In genomic region chr15:13410065-13410688, GRCm38 (mm10) we compare ENCODE assay signal across 11 mouse cellular contexts.
A peak's percentile ranks its signal among the peaks of the same experiment; 100 is the strongest.
DNase-seq lines count a peak whose midpoint lies in the region; ATAC-seq and TF ChIP-seq lines count a peak whose summit lies in the region.
"Had no signal": no experiment of that assay in that cellular context is flagged by ENCODE, and none has a peak within 500 bp of the region (broad histone marks: within the 10 kb centered on the region; RNA-seq: fewer than 3 reads in every experiment).

No protein-coding gene starts in this region.

- no peak overlapping the region for H3K9ac ChIP-seq in hindbrain, postnatal 0 days (replicated peaks; ENCODE audit: low read length)
- H3K9ac ChIP-seq in hindbrain, embryonic 12.5 days: no peak overlapping the region
- no peak overlapping the region for H3K9ac ChIP-seq in heart, embryonic 16.5 days (ENCODE audit: low read length)
- H3K9ac ChIP-seq: embryonic facial prominence, embryonic 13.5 days had no signal

- ATAC-seq in hindbrain, postnatal 0 days: no peak
- no peak for ATAC-seq in hindbrain, embryonic 12.5 days (ENCODE audit: low FRiP score)
- no peak for ATAC-seq in heart, embryonic 16.5 days (replicated peaks; ENCODE audit: extremely low read depth, insufficient read depth, low FRiP score)

- WGBS in hindbrain, postnatal 0 days: 35% methylated on average over 11 of the region's 11 CpGs
- WGBS in hindbrain, embryonic 12.5 days: 44% methylated on average over 11 of the region's 11 CpGs
- WGBS in heart, embryonic 16.5 days: 39% methylated on average over 11 of the region's 11 CpGs

- TF ChIP-seq CTCF in hindbrain, postnatal 0 days (IDR thresholded peaks at IDR 0.05; ENCODE audit: low read depth): no peak

- 0 out of 2 replicates have a peak overlapping the region, but pooled peaks have one; percentile 31 for H3K4me2 ChIP-seq in hindbrain, postnatal 0 days (ENCODE audit: low read depth, low read length)
- H3K4me2 ChIP-seq in hindbrain, embryonic 12.5 days (replicated peaks): no peak overlapping the region
- peak overlapping the region; percentile 36 for H3K4me2 ChIP-seq in heart, embryonic 16.5 days (ENCODE audit: low read depth, low read length)
- H3K4me2 ChIP-seq: embryonic facial prominence, embryonic 13.5 days had no signal

- H3K4me1 ChIP-seq in hindbrain, postnatal 0 days (ENCODE audit: insufficient read depth, low read length): no peaks in the 10 kb centered on the region; the same call in 1 of the 2 replicates
- peaks cover 3% of the 10 kb centered on the region; the same call in 1 of the 2 replicates for H3K4me1 ChIP-seq in hindbrain, embryonic 12.5 days
- H3K4me1 ChIP-seq in heart, embryonic 16.5 days (ENCODE audit: control insufficient read depth, insufficient read depth, low read length): 0 out of 2 replicates have a peak, but pooled peaks cover 3% of the 10 kb centered on the region

- H3K4me3 ChIP-seq in hindbrain, postnatal 0 days (ENCODE audit: low read length): no peak overlapping the region
- H3K4me3 ChIP-seq in hindbrain, embryonic 12.5 days: no peak overlapping the region
- H3K4me3 ChIP-seq in heart, embryonic 16.5 days (ENCODE audit: low read length): no peak overlapping the region
- H3K4me3 ChIP-seq: embryonic facial prominence, embryonic 13.5 days had no signal

- no peak overlapping the region for H3K27ac ChIP-seq in hindbrain, postnatal 0 days
- no peak overlapping the region for H3K27ac ChIP-seq in hindbrain, embryonic 12.5 days
- no peak overlapping the region for H3K27ac ChIP-seq in heart, embryonic 16.5 days (ENCODE audit: low read length)
- H3K27ac ChIP-seq: embryonic facial prominence, embryonic 13.5 days had no signal

- no peaks in the 10 kb centered on the region for H3K9me3 ChIP-seq in hindbrain, postnatal 0 days (ENCODE audit: low read length)
- no peaks in the 10 kb centered on the region for H3K9me3 ChIP-seq in hindbrain, embryonic 12.5 days (replicated peaks)
- no peaks in the 10 kb centered on the region for H3K9me3 ChIP-seq in heart, embryonic 16.5 days (replicated peaks; ENCODE audit: control insufficient read depth, low read length)
- H3K9me3 ChIP-seq: embryonic facial prominence, embryonic 13.5 days had no signal

- no peaks in the 10 kb centered on the region for H3K27me3 ChIP-seq in hindbrain, postnatal 0 days (ENCODE audit: insufficient read depth, low read length)
- H3K27me3 ChIP-seq in hindbrain, embryonic 12.5 days: no peaks in the 10 kb centered on the region
- no peaks in the 10 kb centered on the region for H3K27me3 ChIP-seq in heart, embryonic 16.5 days (ENCODE audit: control insufficient read depth, insufficient read depth, low read length)
- H3K27me3 ChIP-seq: embryonic facial prominence, embryonic 13.5 days had no signal

- peak; percentile 5 for DNase-seq in adrenal gland, postnatal 25 days
- no peak for DNase-seq in adrenal gland, postnatal 4 days (ENCODE audit: low spot score in 2 of 2)
- DNase-seq in hindbrain, postnatal 0 days (ENCODE audit: low spot score): peak; percentile 9
- peak; percentile 29 for DNase-seq in Muller cell, postnatal 12 days (ENCODE audit: inconsistent ontology term)
- no peak for DNase-seq in frontal cortex, postnatal 25 days (ENCODE audit: low spot score in 2 of 2)
- no peak for DNase-seq in frontal cortex, postnatal 14 days (ENCODE audit: low spot score in 2 of 2)
- DNase-seq: cerebellum, adult 8-10 months; lung, postnatal 14 days had no signal

- no peaks in the 10 kb centered on the region for H3K36me3 ChIP-seq in hindbrain, postnatal 0 days (ENCODE audit: insufficient read depth, low read length)
- no peaks in the 10 kb centered on the region for H3K36me3 ChIP-seq in hindbrain, embryonic 12.5 days
- H3K36me3 ChIP-seq in heart, embryonic 16.5 days (ENCODE audit: control insufficient read depth, insufficient read depth): no peaks in the 10 kb centered on the region
- H3K36me3 ChIP-seq: embryonic facial prominence, embryonic 13.5 days had no signal

Comparison
In these comparisons a context has a peak if more than half of its experiments do, and no peak if none do; other contexts are left out.
1. DNase-seq: peak in adrenal gland, postnatal 25 days (single experiment), hindbrain, postnatal 0 days (single experiment) and Muller cell, postnatal 12 days (single experiment); none in adrenal gland, postnatal 4 days (0 of 2), frontal cortex, postnatal 25 days (0 of 2) and frontal cortex, postnatal 14 days (0 of 2).